In genomic region chr3:63637913-63638312, GRCm38 (mm10) we compare ENCODE assay signal across 27 mouse cellular contexts.
DNase-seq lines count a peak whose midpoint lies in the region; ATAC-seq lines count a peak whose summit lies in the region.
"Had no signal": no experiment of that assay in that cellular context is flagged by ENCODE, and none has a peak within 500 bp of the region (broad histone marks: within the 10 kb centered on the region; RNA-seq: fewer than 3 reads in every experiment).

No protein-coding gene starts in this region.

- H3K9ac ChIP-seq in midbrain, embryonic 11.5 days (ENCODE audit: low read length), result no peak overlapping the region
- no peak overlapping the region for H3K9ac ChIP-seq in midbrain, embryonic 14.5 days (replicated peaks; ENCODE audit: low read length)
- no peak overlapping the region for H3K9ac ChIP-seq in hindbrain, embryonic 14.5 days
- H3K9ac ChIP-seq: embryonic facial prominence, embryonic 13.5 days; forebrain, embryonic 12.5 days; liver, embryonic 15.5 days; lung, embryonic 15.5 days had no signal

- WGBS in midbrain, embryonic 11.5 days, result 77% methylated on average over 5 of the region's 5 CpGs
- WGBS in midbrain, embryonic 14.5 days, result 56% methylated on average over 5 of the region's 5 CpGs
- WGBS in hindbrain, embryonic 14.5 days, result 56% methylated on average over 5 of the region's 5 CpGs

- H3K27ac ChIP-seq in midbrain, embryonic 11.5 days (ENCODE audit: low read depth, low read length), result no peak overlapping the region
- H3K27ac ChIP-seq in midbrain, embryonic 14.5 days (replicated peaks; ENCODE audit: low read depth, low read length), result no peak overlapping the region
- no peak overlapping the region for H3K27ac ChIP-seq in hindbrain, embryonic 14.5 days
- H3K27ac ChIP-seq: embryonic facial prominence, embryonic 13.5 days; forebrain, embryonic 12.5 days; gastrocnemius, adult 2 months; heart, embryonic 10.5 days; kidney, postnatal 0 days; left cerebral cortex, adult 2 months; limb, embryonic 10.5 days; liver, embryonic 15.5 days; lung, embryonic 15.5 days; stomach, postnatal 0 days had no signal

- peak; percentile 18 to 42 for DNase-seq in frontal cortex, postnatal 36 days (ENCODE audit: low spot score in 2 of 2)
- DNase-seq in frontal cortex, postnatal 14 days (ENCODE audit: low spot score in 2 of 2), result no peak
- DNase-seq in midbrain, embryonic 11.5 days (ENCODE audit: low spot score, missing footprints), result no peak
- DNase-seq in midbrain, embryonic 14.5 days, result no peak
- DNase-seq in brain, adult 2 months (ENCODE audit: low read depth, low spot score), result peak; percentile 22
- DNase-seq in hindbrain, embryonic 14.5 days (ENCODE audit: low spot score), result no peak
- DNase-seq in cerebellum, adult 11 months, result no peak
- DNase-seq in embryo, embryonic 10 days (ENCODE audit: low spot score), result no peak
- DNase-seq: adrenal gland, postnatal 25 days; cerebellum, adult 18-20 months; cerebellum, postnatal 25 days; embryo, embryonic 11 days; gastrocnemius, adult 2 months; heart, postnatal 4 days; kidney, adult 2 months; liver; lung, postnatal 4 days had no signal

- H3K36me3 ChIP-seq in midbrain, embryonic 11.5 days (ENCODE audit: control insufficient read depth, insufficient read depth, low read length), result no peaks in the 10 kb centered on the region
- H3K36me3 ChIP-seq in midbrain, embryonic 14.5 days (ENCODE audit: control insufficient read depth, insufficient read depth, low read length), result no peaks in the 10 kb centered on the region
- no peaks in the 10 kb centered on the region for H3K36me3 ChIP-seq in hindbrain, embryonic 14.5 days (replicated peaks; ENCODE audit: control insufficient read depth, insufficient read depth)
- H3K36me3 ChIP-seq: embryonic facial prominence, embryonic 13.5 days; forebrain, embryonic 12.5 days; heart, embryonic 10.5 days; limb, embryonic 10.5 days; liver, embryonic 15.5 days; lung, embryonic 15.5 days had no signal

- peak; percentile 68 for ATAC-seq in midbrain, embryonic 11.5 days (ENCODE audit: low FRiP score)
- ATAC-seq in midbrain, embryonic 14.5 days (ENCODE audit: low FRiP score, low TSS enrichment), result no peak; the same call in 1 of the 2 replicates
- peak; percentile 55; the same call in 1 of the 2 replicates for ATAC-seq in hindbrain, embryonic 14.5 days (ENCODE audit: low FRiP score)

- no peak overlapping the region for H3K4me2 ChIP-seq in midbrain, embryonic 11.5 days
- H3K4me2 ChIP-seq in midbrain, embryonic 14.5 days (ENCODE audit: low read length), result no peak overlapping the region
- H3K4me2 ChIP-seq in hindbrain, embryonic 14.5 days (replicated peaks), result no peak overlapping the region
- H3K4me2 ChIP-seq: embryonic facial prominence, embryonic 13.5 days; forebrain, embryonic 12.5 days; liver, embryonic 15.5 days; lung, embryonic 15.5 days had no signal

- H3K4me1 ChIP-seq in midbrain, embryonic 11.5 days (ENCODE audit: control insufficient read depth, insufficient read depth, low read length), result no peaks in the 10 kb centered on the region
- H3K4me1 ChIP-seq in midbrain, embryonic 14.5 days (ENCODE audit: control insufficient read depth, insufficient read depth, low read length), result no peaks in the 10 kb centered on the region
- no peaks in the 10 kb centered on the region for H3K4me1 ChIP-seq in hindbrain, embryonic 14.5 days (replicated peaks; ENCODE audit: control insufficient read depth, insufficient read depth, low read length)
- H3K4me1 ChIP-seq: embryonic facial prominence, embryonic 13.5 days; forebrain, embryonic 12.5 days; heart, embryonic 10.5 days; limb, embryonic 10.5 days; liver, embryonic 15.5 days; lung, embryonic 15.5 days had no signal

- H3K9me3 ChIP-seq in midbrain, embryonic 11.5 days (ENCODE audit: control insufficient read depth, low read length), result no peaks in the 10 kb centered on the region
- H3K9me3 ChIP-seq in midbrain, embryonic 14.5 days (ENCODE audit: control insufficient read depth, low read length), result no peaks in the 10 kb centered on the region
- no peaks in the 10 kb centered on the region for H3K9me3 ChIP-seq in hindbrain, embryonic 14.5 days (ENCODE audit: control insufficient read depth, low read length)
- H3K9me3 ChIP-seq: embryonic facial prominence, embryonic 13.5 days; forebrain, embryonic 12.5 days; heart, embryonic 10.5 days; limb, embryonic 10.5 days; liver, embryonic 15.5 days; lung, embryonic 15.5 days had no signal

- H3K27me3 ChIP-seq in midbrain, embryonic 11.5 days (ENCODE audit: control insufficient read depth, insufficient read depth, low read length), result no peaks in the 10 kb centered on the region
- no peaks in the 10 kb centered on the region for H3K27me3 ChIP-seq in midbrain, embryonic 14.5 days (ENCODE audit: control insufficient read depth, insufficient read depth, low read length)
- H3K27me3 ChIP-seq in hindbrain, embryonic 14.5 days (ENCODE audit: control insufficient read depth, insufficient read depth, low read length), result no peaks in the 10 kb centered on the region
- H3K27me3 ChIP-seq: embryonic facial prominence, embryonic 13.5 days; forebrain, embryonic 12.5 days; liver, embryonic 15.5 days; lung, embryonic 15.5 days had no signal

- no peak overlapping the region for H3K4me3 ChIP-seq in midbrain, embryonic 11.5 days (ENCODE audit: low read depth, low read length)
- no peak overlapping the region for H3K4me3 ChIP-seq in midbrain, embryonic 14.5 days (replicated peaks; ENCODE audit: low read depth, low read length)
- H3K4me3 ChIP-seq in hindbrain, embryonic 14.5 days (replicated peaks; ENCODE audit: low read length), result no peak overlapping the region
- H3K4me3 ChIP-seq: embryonic facial prominence, embryonic 13.5 days; erythroblast, embryonic 14.5 days; forebrain, embryonic 12.5 days; gastrocnemius, adult 2 months; heart, embryonic 10.5 days; left cerebral cortex, adult 2 months; limb, embryonic 10.5 days; liver, embryonic 15.5 days; lung, embryonic 15.5 days had no signal

Comparison
In these comparisons a context has a peak if more than half of its experiments do, and no peak if none do; other contexts are left out.
1. DNase-seq: peak in frontal cortex, postnatal 36 days (2 of 2) and brain, adult 2 months (single experiment); none in frontal cortex, postnatal 14 days (0 of 2), midbrain, embryonic 11.5 days (single experiment), midbrain, embryonic 14.5 days (single experiment), hindbrain, embryonic 14.5 days (single experiment), cerebellum, adult 11 months (single experiment) and embryo, embryonic 10 days (single experiment).